Mouse (Mus musculus): Measurements from ENCODE around the gene Anks1. TPM values are rescaled to one million over a fixed set of nuclear protein-coding genes. Genes with fewer than 3 reads are reported as not detected.

The Anks1 gene
- polyA plus RNA-seq, 1 experiment from 2014 or later, result 69.0 TPM

DNA sequence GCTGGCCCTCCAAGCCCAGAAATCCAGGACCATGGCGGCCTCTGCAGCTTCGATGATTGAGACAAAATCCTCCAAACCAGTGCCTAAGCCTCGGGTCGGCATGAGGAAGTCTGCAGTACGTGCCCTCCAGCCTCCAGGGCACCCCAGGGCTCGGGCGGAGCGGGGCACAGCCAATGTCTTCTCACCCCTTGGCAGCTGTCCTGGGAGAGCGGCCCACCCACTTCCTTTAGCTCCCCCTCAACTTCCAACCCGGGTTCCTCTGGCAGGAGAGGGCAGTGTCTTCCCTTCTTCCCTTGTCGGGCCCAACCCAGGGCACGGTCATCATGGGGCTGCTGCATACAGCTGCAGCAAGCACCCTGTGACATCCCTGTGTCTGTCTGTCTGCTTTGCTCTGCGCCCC, 149.2 kb downstream of the Anks1 start:
- 91% methylated on average over 13 of the region's 13 CpGs for WGBS
- DNase-seq (ENCODE audit: low spot score) (no peak), ATAC-seq (ENCODE audit: low FRiP score) (no peak)
- H3K36me3 ChIP-seq (replicated peaks; ENCODE audit: control insufficient read depth, insufficient read depth), result peaks cover 79% of the 10 kb centered on the region
- H3K27me3 ChIP-seq (ENCODE audit: control insufficient read depth, insufficient read depth, low read length), result no peaks in the 10 kb centered on the region
- H3K4me1 ChIP-seq (replicated peaks; ENCODE audit: control insufficient read depth, insufficient read depth, low read length), result no peaks in the 10 kb centered on the region
- H3K9me3 ChIP-seq (ENCODE audit: control insufficient read depth, low read length), result no peaks in the 10 kb centered on the region
- H3K27ac ChIP-seq, result no peak overlapping the region
- no peak overlapping the region for H3K4me3 ChIP-seq (replicated peaks; ENCODE audit: low read length)
- H3K9ac ChIP-seq, result no peak overlapping the region
- no peak overlapping the region for H3K4me2 ChIP-seq (replicated peaks)

DNA sequence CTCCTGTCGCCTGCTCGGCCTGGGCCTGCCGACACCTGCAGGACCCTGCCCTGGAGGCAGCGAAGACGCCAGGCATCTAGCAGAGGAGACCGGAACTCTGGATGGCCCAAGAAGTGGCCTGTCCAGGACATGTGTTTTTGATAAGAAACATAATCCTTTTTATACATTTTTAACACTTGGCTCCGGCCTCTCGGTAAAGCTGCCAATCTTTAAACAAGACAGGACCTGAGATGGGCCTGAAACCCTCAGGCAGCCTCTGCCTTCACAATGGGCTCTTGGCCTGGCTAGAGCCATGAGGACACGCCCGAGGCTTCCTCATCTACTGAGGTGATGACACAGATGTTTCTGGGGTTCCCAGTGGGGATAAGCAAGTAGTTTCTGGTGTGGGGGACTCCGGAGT, 151.6 kb downstream of the Anks1 start:
- Histone ChIP-seq H3K9me3 (ENCODE audit: control insufficient read depth, low read length) (no peaks in the 10 kb centered on the region), H3K27ac (no peak overlapping the region), H3K4me3 (replicated peaks; ENCODE audit: low read length) (no peak overlapping the region), H3K4me2 (replicated peaks) (no peak overlapping the region), H3K9ac (no peak overlapping the region), H3K4me1 (replicated peaks; ENCODE audit: control insufficient read depth, insufficient read depth, low read length) (no peaks in the 10 kb centered on the region), H3K36me3 (replicated peaks; ENCODE audit: control insufficient read depth, insufficient read depth) (peaks cover 57% of the 10 kb centered on the region), H3K27me3 (ENCODE audit: control insufficient read depth, insufficient read depth, low read length) (no peaks in the 10 kb centered on the region)
- DNase-seq (ENCODE audit: low spot score) (no peak), ATAC-seq (ENCODE audit: low FRiP score) (no peak)
- WGBS, result 89% methylated on average over 11 of the region's 11 CpGs

DNA sequence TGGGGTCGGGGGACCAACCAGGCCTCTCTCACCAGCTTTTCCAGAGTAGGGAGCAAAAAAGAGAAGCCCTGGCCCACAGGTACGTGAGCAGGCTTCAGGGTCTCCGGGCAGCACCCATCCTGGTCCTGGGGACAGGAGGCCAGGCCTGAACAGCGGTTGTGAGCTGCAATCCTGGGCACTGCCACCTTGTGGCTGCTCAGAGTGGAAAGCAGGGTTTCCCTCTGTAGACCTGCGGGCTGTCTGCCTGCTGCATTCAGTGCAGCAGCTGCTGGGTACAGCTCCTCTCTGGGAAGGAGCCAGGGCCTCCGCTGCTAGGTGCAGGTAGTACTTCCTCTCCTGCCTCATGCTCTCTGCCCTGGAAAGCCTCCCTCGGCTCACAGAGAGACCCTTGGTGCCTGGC, 152.4 kb downstream of the Anks1 start:
- peaks cover 55% of the 10 kb centered on the region for H3K36me3 ChIP-seq (replicated peaks; ENCODE audit: control insufficient read depth, insufficient read depth)
- ATAC-seq (ENCODE audit: low FRiP score) (peak; percentile 51; the same call in 1 of the 2 replicates), DNase-seq (ENCODE audit: low spot score) (no peak)
- H3K27ac ChIP-seq, result no peak overlapping the region
- WGBS, result 56% methylated on average over 7 of the region's 7 CpGs
- H3K4me1 ChIP-seq (replicated peaks; ENCODE audit: control insufficient read depth, insufficient read depth, low read length), result no peaks in the 10 kb centered on the region
- H3K4me2 ChIP-seq (replicated peaks), result no peak overlapping the region
- no peak overlapping the region for H3K9ac ChIP-seq
- no peak overlapping the region for H3K4me3 ChIP-seq (replicated peaks; ENCODE audit: low read length)
- H3K27me3 ChIP-seq (ENCODE audit: control insufficient read depth, insufficient read depth, low read length), result no peaks in the 10 kb centered on the region
- H3K9me3 ChIP-seq (ENCODE audit: control insufficient read depth, low read length), result no peaks in the 10 kb centered on the region

DNA sequence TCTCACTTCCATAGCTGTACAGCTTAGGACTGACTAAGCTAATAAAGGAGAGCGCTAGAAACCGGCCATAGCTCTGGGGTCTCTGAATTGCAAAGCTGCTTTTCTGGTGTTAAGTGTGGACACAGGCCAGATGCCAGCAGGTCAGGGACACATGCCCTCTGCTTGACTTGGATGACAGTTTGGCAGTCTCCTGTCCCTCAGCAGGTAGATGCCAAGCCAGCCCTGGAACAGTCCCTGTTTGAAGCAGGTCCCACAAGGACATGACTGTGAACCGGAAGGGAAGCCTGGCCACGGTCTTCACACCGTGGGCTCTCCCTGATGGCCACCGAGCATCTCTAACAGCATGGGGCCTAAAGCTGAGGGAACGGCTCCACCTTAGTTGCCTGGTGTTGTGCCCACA, 153.6 kb downstream of the Anks1 start:
- no peak for DNase-seq (ENCODE audit: low spot score)
- no peak overlapping the region for H3K9ac ChIP-seq
- no peak overlapping the region for H3K4me3 ChIP-seq (replicated peaks; ENCODE audit: low read length)
- ATAC-seq (ENCODE audit: low FRiP score), result no peak
- WGBS, result 85% methylated on average over 7 of the region's 7 CpGs
- H3K4me1 ChIP-seq (replicated peaks; ENCODE audit: control insufficient read depth, insufficient read depth, low read length), result no peaks in the 10 kb centered on the region
- H3K27me3 ChIP-seq (ENCODE audit: control insufficient read depth, insufficient read depth, low read length), result no peaks in the 10 kb centered on the region
- H3K36me3 ChIP-seq (replicated peaks; ENCODE audit: control insufficient read depth, insufficient read depth), result peaks cover 44% of the 10 kb centered on the region
- no peak overlapping the region for H3K27ac ChIP-seq
- no peak overlapping the region for H3K4me2 ChIP-seq (replicated peaks)
- no peaks in the 10 kb centered on the region for H3K9me3 ChIP-seq (ENCODE audit: control insufficient read depth, low read length)

DNA sequence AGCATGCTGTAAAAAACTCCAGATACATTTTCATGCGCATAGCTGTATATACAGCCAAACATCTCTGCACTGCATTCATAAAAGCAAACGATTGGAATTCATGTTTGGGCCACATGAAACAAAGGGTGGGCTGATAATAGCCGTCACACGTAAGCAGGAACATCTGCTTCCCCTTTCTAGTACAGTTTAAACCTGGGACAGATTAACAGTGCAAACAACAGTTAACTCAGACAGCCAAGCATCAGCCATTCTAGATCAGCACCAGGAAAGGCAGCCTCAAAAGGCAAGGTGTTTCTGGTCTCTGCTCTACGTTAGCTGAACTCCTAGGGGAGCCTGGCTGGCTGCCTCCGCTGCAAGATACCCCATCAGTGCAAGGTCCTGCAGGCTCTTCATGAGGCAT, 154.1 kb downstream of the Anks1 start:
- no peak overlapping the region for H3K4me3 ChIP-seq (replicated peaks; ENCODE audit: low read length)
- no peak for DNase-seq (ENCODE audit: low spot score)
- no peak for ATAC-seq (ENCODE audit: low FRiP score)
- 88% methylated on average over 6 of the region's 6 CpGs for WGBS
- H3K27ac ChIP-seq, result no peak overlapping the region
- no peaks in the 10 kb centered on the region for H3K9me3 ChIP-seq (ENCODE audit: control insufficient read depth, low read length)
- H3K9ac ChIP-seq, result no peak overlapping the region
- peaks cover 39% of the 10 kb centered on the region for H3K36me3 ChIP-seq (replicated peaks; ENCODE audit: control insufficient read depth, insufficient read depth)
- H3K4me1 ChIP-seq (replicated peaks; ENCODE audit: control insufficient read depth, insufficient read depth, low read length), result no peaks in the 10 kb centered on the region
- H3K4me2 ChIP-seq (replicated peaks), result no peak overlapping the region
- no peaks in the 10 kb centered on the region for H3K27me3 ChIP-seq (ENCODE audit: control insufficient read depth, insufficient read depth, low read length)

DNA sequence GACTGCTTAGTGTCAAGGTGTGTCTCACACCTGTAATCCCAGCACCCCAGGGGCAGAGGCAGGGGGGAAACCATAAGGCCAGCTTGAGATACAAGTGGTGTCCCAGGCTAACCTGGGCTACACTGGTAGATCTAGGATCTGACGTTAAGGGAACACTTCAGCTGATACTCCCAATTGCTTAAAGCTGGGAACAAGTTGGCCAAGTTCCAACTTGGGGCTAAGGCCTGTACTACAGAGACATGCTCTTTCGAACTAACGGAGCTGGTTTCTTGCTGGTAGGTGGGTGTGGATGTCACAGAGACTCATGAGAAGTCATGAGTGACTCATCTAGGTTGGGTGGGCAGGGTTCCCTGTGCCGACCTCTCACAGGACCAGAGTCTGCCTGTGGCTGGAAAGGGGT, 158.2 kb downstream of the Anks1 start:
- Histone ChIP-seq H3K27ac (no peak overlapping the region), H3K9ac (no peak overlapping the region), H3K4me3 (replicated peaks; ENCODE audit: low read length) (no peak overlapping the region), H3K36me3 (replicated peaks; ENCODE audit: control insufficient read depth, insufficient read depth) (peaks cover 4% of the 10 kb centered on the region; the same call in 1 of the 2 replicates), H3K4me2 (replicated peaks) (no peak overlapping the region), H3K4me1 (replicated peaks; ENCODE audit: control insufficient read depth, insufficient read depth, low read length) (no peaks in the 10 kb centered on the region), H3K27me3 (ENCODE audit: control insufficient read depth, insufficient read depth, low read length) (no peaks in the 10 kb centered on the region), H3K9me3 (ENCODE audit: control insufficient read depth, low read length) (no peaks in the 10 kb centered on the region)
- 79% methylated on average over 4 of the region's 4 CpGs for WGBS
- no peak for ATAC-seq (ENCODE audit: low FRiP score)
- no peak for DNase-seq (ENCODE audit: low spot score)

DNA sequence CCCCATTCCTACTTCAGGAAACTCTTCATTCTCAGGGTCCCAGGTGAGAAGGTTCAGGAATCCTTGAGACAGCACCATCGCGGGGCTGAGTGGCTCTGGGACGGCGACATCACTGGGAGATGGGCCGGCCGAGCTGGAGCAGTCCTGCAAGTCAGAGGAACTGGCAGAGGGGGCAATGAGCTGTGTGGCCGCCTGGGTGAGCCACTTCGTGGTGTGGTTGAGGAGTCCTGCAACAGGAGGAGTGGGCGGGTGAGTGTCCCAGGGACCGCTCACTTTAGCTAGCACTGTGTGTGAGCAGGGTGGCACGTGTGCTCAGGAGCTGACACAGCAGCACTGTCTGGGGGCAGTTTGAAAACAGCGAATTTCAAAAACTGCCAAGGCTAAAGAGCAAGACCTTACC, 160.3 kb downstream of the Anks1 start:
- WGBS, result 39% methylated on average over 12 of the region's 12 CpGs
- H3K36me3 ChIP-seq (replicated peaks; ENCODE audit: control insufficient read depth, insufficient read depth), result no peaks in the 10 kb centered on the region
- H3K9ac ChIP-seq, result no peak overlapping the region

DNA sequence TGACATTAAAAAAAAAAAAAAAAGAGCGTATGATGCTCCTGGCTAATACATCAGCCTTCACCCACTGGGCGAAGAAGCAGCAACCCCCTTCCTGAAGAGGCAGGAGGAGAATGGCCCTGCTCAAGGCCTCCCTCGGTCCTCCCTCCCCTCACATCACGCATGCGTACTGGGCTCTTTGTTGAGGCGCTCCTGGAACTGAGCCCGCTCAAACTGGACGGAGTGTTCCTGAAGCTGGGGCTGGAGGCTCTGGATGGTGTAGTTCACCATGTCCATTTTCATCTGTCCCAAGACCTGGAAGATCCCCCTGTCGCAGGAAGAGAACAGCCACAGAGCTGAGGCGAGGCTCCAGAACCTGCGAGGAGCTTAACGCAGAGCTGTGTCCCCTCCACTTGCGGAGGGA, 161.2 kb downstream of the Anks1 start:
- H3K9ac ChIP-seq, result no peak overlapping the region
- DNase-seq (ENCODE audit: low spot score), result no peak

More for the DNA sequence above, 160.3 kb downstream of the Anks1 start:
- DNase-seq (ENCODE audit: low spot score) (no peak), ATAC-seq (ENCODE audit: low FRiP score) (no peak)
- H3K4me2 ChIP-seq (replicated peaks), result no peak overlapping the region
- H3K4me3 ChIP-seq (replicated peaks; ENCODE audit: low read length), result no peak overlapping the region
- no peaks in the 10 kb centered on the region for H3K9me3 ChIP-seq (ENCODE audit: control insufficient read depth, low read length)
- H3K27ac ChIP-seq, result no peak overlapping the region
- H3K27me3 ChIP-seq (ENCODE audit: control insufficient read depth, insufficient read depth, low read length), result no peaks in the 10 kb centered on the region
- H3K4me1 ChIP-seq (replicated peaks; ENCODE audit: control insufficient read depth, insufficient read depth, low read length), result no peaks in the 10 kb centered on the region

DNA sequence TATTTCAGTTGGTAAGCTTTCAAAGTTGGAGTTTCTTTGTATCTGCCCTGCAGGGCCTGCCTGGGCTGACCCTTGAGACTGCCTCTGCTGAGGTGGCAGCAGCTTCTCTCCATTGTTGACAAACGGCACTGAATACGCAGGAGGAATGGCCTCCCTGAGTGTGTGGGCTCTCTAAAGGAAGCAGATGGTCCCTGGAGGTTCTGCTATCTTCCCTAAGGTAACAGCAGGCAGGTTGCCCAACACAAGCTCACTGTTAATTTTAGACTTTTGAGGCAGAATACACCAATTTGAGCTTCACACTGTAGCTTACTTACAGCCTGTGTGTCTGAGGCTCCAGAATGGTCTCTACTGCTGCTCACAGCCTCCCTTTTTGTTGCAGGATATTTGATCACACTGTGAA, 163.6 kb downstream of the Anks1 start:
- H3K27ac ChIP-seq, result no peak overlapping the region
- H3K4me2 ChIP-seq (replicated peaks), result no peak overlapping the region
- DNase-seq (ENCODE audit: low spot score) (no peak), ATAC-seq (ENCODE audit: low FRiP score) (no peak)
- WGBS, result 67% methylated on average over 2 of the region's 2 CpGs
- no peaks in the 10 kb centered on the region for H3K27me3 ChIP-seq (ENCODE audit: control insufficient read depth, insufficient read depth, low read length)
- no peak overlapping the region for H3K9ac ChIP-seq
- no peaks in the 10 kb centered on the region for H3K4me1 ChIP-seq (replicated peaks; ENCODE audit: control insufficient read depth, insufficient read depth, low read length)
- no peaks in the 10 kb centered on the region for H3K9me3 ChIP-seq (ENCODE audit: control insufficient read depth, low read length)
- H3K36me3 ChIP-seq (replicated peaks; ENCODE audit: control insufficient read depth, insufficient read depth), result no peaks in the 10 kb centered on the region
- H3K4me3 ChIP-seq (replicated peaks; ENCODE audit: low read length), result no peak overlapping the region

More for the DNA sequence above, 161.2 kb downstream of the Anks1 start:
- no peaks in the 10 kb centered on the region for H3K9me3 ChIP-seq (ENCODE audit: control insufficient read depth, low read length)
- no peak overlapping the region for H3K4me2 ChIP-seq (replicated peaks)
- no peak overlapping the region for H3K27ac ChIP-seq
- H3K27me3 ChIP-seq (ENCODE audit: control insufficient read depth, insufficient read depth, low read length), result no peaks in the 10 kb centered on the region
- H3K4me1 ChIP-seq (replicated peaks; ENCODE audit: control insufficient read depth, insufficient read depth, low read length), result no peaks in the 10 kb centered on the region
- no peak for ATAC-seq (ENCODE audit: low FRiP score)
- WGBS, result 80% methylated on average over 13 of the region's 13 CpGs
- no peaks in the 10 kb centered on the region for H3K36me3 ChIP-seq (replicated peaks; ENCODE audit: control insufficient read depth, insufficient read depth)
- no peak overlapping the region for H3K4me3 ChIP-seq (replicated peaks; ENCODE audit: low read length)

DNA sequence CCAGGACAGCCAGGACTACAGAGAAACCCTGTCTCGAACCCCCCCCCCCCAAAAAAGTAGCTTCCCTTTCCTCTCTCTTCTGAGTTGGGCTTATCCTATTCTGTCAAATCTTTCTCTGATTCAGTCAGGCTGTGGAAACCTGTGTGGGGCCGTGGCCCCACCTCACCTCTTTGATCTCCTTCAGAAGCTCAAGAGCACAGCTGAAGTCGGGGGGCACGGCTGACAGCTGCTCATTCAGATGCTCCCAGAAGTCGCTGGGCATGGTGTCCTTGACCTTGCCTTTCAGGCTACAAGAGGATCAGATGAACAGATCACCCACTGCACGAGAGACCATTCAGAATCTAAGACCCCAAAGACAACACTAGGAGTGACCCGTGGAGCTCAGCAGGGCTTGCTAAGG, 165.4 kb downstream of the Anks1 start:
- H3K4me3 ChIP-seq (replicated peaks; ENCODE audit: low read length), result no peak overlapping the region
- no peak for DNase-seq (ENCODE audit: low spot score)
- WGBS, result 79% methylated on average over 7 of the region's 7 CpGs
- no peaks in the 10 kb centered on the region for H3K9me3 ChIP-seq (ENCODE audit: control insufficient read depth, low read length)
- H3K4me2 ChIP-seq (replicated peaks), result no peak overlapping the region
- H3K9ac ChIP-seq, result no peak overlapping the region
- no peak overlapping the region for H3K27ac ChIP-seq
- H3K27me3 ChIP-seq (ENCODE audit: control insufficient read depth, insufficient read depth, low read length), result no peaks in the 10 kb centered on the region
- H3K4me1 ChIP-seq (replicated peaks; ENCODE audit: control insufficient read depth, insufficient read depth, low read length), result peaks cover 3% of the 10 kb centered on the region; the same call in 1 of the 2 replicates
- H3K36me3 ChIP-seq (replicated peaks; ENCODE audit: control insufficient read depth, insufficient read depth), result no peaks in the 10 kb centered on the region
- ATAC-seq (ENCODE audit: low FRiP score), result no peak

Measured in hindbrain, embryonic 14.5 days (tissue).